Mouse (Mus musculus) megakaryocyte, embryonic 14.5 days (primary cell): ENCODE results near the gene Pds5a.

Experiments used
- FLI1 ChIP-seq: IDR thresholded peaks from 2 replicates; pipeline ENCODE4 v1.6.1; 2012; ENCODE audit warnings: low read length, inconsistent platforms, mixed read lengths
- GATA1 ChIP-seq: IDR thresholded peaks from 3 replicates; pipeline ENCODE4 v1.6.1; 2012; ENCODE audit warnings: mixed read lengths, low read length, inconsistent platforms, borderline replicate concordance

DNA sequence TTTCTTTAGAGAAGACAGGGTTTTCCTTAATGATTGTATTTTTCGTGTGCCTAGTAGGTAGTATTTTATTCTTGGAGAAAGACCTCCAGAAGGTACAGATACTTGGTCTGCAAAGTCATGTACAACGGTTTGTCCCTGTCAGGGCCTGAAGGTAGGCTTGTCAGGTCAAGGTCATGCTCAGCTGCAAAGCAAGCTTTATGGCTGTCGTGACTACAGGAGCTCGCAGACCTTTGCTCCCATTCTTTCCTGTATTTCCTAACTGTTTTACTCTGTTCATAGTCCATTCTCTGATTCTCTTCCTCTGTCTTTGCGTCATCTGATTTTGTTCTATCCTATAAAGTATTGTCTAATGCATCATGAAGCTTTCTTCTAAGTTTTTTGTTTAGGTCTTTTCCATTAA is 111.8 kb downstream of the Pds5a start:
- TF ChIP-seq GATA1 (no peak), FLI1 (no peak)
